Mouse (Mus musculus) heart, adult 11 months (tissue): ENCODE measurements around the gene Duxf3.
"Not testable (repeated sequence)": the region's sequence is repeated elsewhere in the genome, so short reads cannot be mapped to it uniquely, and the experiment has no call there.

Experiments
- DNase-seq: peaks from one replicate; pipeline ENCODE4 v3.0.0; 2022

The Duxf3 gene

DNA sequence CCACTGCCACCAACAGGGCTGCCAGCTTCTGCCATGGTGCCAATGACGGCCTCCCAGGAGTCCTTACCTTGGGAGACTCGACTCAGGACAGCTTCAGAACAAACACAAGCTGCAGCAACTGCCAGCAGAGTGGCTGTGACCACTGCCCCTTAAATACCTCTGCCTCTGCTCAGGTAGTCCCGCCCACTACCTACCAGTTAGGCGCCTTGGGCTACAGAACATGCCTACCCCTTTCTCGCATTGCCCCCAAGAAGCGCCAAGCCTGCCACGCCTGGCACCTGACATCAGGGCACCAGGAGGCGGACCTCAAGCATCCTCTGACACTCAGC, at the start of gene Duxf3:
Duxf3 (minus strand) TSS at position 35 of the 329 bp plus-strand sequence.
- not testable (repeated sequence) for DNase-seq

DNA sequence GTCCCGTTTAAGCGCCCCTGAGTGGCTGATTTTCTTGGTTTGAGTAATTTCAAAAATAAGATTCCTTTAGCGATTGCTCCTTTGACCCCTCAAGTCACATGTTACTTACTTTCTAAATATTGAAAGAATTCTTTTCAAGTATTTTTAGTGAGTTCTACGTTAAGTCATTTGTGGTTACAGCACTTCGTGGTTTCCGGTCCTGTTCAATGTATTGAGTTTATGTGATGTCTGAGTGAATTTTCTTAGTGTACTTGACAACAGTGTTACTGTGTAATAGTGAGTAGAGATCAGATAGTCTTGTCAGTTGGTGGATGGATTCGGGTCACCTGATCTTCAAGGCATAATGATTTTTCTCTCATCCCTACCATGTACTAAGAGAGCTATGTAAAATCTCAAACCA, 49.8 kb upstream of the Duxf3 start:
- no peak for DNase-seq

DNA sequence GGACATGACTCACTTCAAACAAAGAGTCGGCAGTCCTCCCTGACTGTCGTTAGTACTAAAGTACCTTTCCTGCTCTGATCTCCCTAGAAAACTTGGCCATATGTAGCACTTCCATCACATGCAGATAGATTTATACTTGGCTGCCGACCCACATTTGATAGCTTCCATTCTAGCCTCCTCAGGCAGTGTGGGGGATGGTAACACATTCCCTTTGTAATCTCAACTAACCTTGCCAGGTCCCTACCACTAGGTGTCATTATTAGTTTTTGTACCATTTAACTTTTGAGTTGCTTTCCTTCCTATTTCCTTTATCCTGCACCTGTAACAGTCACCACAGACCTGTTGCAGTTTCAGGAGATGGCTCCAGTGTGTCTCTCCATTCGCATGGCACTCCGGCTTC, 26.0 kb upstream of the Duxf3 start:
- no peak for DNase-seq

DNA sequence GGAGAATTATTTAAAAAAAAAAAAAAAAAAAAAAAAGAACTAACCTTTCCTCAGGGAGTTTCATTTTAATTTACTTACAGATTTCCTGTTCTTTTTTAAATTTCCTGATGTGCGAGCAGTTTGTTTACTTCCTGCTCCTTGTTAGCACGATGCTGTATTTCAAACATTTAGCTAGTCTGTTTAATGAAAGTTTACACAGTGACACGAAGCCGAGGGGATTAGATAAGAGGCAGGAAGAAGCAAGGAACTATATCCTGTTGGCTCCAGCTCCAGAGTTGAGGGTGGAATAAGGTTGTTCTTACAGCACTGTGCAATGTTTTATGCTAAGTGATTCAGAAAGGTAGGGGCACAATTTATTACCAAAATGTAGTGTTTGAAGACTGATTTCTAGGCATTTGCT, 23.5 kb upstream of the Duxf3 start:
- DNase-seq: no peak

DNA sequence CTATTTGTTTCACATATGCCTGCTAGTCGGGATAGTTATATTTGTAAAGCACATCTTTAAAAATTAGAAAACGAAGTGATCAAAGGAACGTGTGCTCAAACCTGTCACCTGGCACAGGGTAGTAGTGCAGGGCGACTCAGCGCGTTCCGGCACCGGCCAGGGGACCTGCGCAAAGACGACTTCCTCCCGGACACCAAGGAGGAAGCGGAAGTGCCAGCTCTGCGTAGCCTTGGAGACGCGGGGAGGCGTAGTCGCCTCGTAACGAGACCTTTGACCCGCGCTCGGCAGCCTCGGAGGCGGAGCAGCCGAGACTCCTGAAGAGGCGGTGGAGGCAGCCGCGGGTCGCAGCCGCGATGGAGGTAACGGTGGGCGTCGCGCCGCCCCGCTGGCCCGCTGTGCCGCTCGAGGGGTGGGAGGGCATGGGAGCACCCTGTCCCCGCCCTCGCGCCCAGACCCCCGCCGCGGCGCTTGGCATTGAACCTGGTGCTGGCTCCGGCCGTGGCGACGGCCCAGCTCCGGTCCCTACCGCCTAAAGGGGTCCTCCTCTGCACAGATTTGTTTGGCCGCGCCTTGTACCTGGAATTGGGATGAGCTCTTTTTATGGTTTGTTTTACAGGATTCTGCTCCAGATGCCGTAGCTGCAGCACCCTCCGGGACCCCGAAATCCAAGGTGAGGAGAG, 22.9 kb upstream of the Duxf3 start, which contains the start of gene Gcc2:
Gcc2 (plus strand) TSS at position 285 of the 680 bp plus-strand sequence.
- peak; percentile 99 for DNase-seq

DNA sequence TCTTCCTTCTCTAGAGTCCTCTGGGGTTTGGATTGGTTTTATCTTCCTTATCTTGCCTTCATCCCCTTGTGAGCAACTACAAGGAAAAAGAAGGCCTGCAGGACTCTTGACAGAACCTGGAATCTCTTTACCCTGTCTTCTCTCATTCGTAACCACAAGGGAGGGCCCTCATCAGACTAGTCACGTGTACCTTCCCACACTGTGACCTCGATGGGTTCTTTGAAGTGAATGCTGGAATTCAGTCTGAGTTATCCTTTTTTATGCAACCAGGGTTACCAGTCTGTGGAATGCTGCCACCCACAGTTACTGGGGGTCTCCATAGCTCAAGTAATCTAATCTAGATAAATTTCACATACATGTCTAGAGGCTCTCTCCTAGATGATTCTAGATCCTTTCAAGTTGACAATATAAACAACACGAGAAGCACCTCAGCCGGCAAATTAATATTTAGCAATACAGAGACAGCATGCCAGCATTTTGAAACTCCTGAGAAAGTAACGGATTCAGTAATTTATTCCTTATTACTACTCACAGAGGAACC, 22.2 kb upstream of the Duxf3 start:
- DNase-seq: no peak

DNA sequence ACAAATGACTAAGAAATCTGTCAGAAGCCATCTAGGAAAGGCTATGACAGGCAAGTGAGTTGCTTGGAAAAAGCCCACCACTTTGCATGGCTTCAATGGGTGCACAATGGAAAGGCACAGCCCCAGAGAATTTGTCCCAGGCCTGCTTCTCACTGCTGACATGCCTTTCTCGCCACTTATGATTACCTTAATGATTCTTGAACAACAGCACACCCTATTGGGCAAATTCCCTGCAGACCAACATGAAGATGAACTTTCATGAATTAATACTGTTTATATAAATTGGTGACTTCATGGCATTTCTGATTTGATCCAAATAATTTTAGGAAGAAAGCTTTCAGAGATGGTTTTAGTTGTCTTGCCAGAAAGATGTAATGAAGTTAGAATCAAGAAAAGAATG, 17.1 kb upstream of the Duxf3 start:
- no peak for DNase-seq

DNA sequence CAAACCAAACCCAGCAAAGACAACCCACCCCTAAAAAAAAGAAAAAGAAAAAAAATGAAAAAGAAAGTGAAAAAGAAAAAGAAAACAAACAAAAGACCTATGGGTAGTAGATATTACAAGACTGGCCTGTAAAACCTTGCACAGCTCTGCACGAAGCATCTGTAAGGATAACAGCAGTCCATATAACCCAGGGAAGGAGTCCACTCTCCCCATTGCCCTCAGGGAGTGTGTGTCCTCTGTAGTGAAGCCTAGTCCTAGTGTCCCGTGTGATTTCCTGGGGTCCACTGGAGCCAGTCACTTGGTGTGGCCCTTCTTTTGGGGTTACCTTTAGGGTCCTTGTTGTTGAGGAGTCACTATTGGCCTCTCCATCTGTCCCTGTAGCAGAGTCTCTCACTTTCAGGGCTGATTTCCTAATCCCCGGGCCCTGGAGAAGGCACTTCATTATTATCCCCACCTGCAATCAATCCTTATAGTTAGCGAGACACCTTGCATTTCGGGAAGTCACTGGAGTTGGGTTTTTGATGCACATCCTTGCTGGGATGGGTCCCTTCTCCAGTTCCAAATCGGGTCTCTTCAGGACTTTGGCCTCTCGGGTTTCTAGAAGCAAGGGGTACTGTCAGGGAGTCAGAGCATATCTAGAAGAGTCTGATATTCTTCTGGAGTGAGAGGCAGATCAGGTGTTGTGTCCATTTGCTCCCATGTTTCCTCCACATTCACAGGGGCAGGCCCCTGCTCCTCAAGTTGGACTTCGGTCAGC, 6.7 kb upstream of the Duxf3 start:
- peak; percentile 98 for DNase-seq

DNA sequence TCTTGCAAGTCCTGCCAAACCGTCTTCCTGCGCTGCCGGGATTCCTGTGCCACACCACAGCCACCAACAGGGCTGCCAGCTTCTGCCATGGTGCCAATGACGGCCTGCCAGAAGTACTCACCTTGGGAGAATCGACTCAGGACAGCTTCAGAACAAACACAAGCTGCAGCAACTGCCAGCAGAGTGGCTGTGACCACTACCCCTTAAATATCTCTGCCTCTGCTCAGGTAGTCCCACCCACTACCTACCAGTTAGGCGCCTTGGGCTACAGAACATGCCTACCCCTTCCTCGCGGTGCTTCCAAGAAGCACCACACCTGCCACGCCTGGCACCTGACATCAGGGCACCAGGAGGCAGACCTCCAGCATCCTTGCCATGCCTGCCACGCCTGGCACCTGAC, 4.1 kb upstream of the Duxf3 start, which contains the start of gene Gm4981:
Gm4981 (minus strand) TSS at position 89 of the 400 bp plus-strand sequence.
- peak; percentile 89 for DNase-seq

DNA sequence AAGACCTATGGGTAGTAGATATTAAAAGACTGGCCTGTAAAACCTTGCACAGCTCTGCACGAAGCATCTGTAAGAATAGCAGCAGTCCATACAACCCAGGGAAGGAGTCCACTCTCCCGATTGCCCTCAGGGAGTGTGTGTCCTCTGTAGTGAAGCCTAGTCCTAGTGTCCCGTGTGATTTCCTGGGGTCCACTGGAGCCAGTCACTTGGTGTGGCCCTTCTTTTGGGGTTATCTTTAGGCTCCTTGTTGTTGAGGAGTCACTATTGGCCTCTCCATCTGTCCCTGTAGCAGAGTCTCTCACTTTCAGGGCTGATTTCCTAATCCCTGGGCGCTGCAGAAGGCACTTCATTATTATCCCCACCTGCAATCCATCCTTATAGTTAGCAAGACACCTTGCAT, 2.5 kb upstream of the Duxf3 start:
- peak; percentile 97 for DNase-seq

DNA sequence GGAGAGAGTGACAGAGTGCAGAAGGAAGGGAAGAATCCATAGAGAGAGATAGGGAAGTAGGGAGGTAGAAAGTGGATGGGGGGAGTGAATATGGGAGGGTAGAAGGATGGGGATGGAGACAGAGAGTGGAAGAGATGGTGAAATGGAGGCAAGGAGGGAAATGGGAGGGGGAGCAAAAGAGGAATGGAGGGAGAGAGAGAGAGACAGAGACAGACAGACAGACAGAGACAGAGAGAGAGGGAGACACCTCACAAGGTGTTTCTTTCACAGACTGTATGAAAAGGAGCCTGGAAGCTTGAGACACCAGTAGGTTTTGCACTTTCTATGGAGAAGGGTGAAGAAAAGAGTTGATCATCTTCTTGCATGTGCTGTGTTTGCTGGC, 1.3 kb upstream of the Duxf3 start:
- DNase-seq: peak; percentile 92

DNA sequence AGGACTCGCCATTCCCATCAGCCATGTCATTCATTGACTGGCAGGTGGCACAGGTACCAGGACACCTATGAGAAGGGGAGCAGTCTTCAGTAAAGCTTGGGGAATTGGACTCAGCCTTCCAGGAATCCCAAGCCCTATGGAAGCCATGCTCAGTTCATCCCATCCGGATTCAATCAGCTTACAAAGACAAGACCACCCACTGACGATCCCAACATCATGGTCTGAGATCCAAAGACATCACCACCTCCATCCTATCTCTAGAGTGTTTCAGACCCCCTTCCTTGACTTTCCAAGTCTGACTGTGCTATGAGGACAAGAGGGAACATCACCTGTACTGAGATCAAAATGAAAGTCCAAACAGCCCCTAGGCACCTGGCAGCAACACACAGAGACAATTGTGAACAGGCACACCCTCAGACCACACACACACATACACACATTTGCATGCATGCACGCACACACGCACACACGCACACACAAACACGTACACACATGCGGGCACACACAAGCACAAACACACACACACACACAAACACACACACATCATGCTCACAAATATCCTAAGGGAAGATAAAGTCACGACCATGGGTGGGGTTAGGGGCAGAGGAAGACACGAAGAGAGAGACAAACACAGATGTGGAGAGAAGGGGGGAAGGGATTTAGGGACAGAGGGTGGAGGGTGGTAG, 722 bp upstream of the Duxf3 start:
- peak; percentile 97 for DNase-seq

DNA sequence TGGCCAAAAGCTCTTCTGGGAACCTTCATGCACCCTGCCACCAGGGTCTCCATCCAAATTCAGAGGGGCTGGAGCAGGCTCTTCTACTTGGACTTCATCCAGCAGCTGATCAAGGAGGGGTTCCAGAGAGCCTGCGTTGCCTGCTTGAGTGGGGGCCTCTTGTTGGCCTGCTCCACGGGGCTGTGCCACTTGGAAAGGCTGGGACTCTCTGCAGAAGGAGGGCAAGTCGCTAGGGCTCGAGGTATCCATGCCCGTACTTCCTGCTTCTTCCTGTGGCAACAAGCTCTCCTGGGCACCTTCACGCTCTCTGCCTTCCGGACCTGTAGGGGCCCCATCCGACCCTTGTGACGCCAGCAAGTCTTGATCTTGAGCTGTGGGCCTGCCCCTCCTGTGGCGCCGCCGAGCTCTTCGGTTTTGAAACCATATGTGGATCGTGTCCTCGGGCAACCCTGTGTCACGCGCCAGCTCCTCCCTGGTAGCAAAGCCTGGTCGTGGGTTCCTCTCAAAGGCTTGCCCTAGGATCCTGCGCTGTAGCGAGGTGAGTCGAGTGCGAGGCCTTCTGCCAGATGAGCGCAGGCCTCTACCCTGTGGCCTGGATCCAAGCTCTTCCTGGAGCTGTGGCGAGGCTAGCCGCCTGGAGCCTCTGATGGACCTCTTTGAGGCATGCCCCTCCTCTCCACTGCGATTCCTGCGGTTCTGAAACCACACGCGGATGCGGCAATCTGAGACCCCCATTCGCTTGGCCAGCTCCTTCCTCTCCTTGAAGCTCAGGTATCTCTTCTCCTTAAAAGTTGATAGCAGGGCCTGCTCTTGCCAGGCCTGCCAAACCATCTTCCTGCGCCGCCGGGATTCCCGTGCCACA, 465 bp downstream of the Duxf3 start:
- DNase-seq: peak; percentile 99

DNA sequence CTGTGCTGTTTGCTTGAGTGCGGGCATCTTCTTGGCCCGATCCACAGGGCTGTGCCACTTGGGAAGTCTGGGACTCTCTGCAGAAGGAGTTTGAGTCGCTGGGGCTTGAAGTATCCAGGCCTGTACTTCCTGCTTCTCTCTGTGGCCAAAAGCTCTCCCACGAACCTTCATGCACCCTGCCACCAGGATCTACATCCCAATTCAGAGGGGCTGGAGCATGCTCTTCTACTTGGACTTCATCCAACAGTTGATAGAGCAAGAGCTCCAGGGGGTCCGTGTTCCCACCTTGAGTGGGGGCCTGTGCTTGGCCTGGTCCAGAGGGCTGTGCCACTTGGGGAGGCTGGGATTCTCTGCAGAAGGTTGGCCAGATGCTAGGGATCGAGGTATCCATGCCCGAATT, 1.4 kb downstream of the Duxf3 start:
- DNase-seq: peak; percentile 98

DNA sequence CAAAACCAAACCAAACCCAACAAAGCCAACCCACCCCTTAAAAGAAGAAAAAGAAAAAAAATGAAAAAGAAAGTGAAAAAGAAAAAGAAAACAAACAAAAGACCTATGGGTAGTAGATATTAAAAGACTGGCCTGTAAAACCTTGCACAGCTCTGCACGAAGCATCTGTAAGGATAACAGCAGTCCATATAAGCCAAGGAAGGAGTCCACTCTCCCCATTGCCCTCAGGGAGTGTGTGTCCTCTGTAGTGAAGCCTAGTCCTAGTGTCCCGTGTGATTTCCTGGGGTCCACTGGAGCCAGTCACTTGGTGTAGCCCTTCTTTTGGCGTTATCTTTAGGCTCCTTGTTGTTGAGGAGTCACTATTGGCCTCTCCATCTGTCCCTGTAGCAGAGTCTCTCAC, 2.5 kb downstream of the Duxf3 start:
- DNase-seq: peak; percentile 96

DNA sequence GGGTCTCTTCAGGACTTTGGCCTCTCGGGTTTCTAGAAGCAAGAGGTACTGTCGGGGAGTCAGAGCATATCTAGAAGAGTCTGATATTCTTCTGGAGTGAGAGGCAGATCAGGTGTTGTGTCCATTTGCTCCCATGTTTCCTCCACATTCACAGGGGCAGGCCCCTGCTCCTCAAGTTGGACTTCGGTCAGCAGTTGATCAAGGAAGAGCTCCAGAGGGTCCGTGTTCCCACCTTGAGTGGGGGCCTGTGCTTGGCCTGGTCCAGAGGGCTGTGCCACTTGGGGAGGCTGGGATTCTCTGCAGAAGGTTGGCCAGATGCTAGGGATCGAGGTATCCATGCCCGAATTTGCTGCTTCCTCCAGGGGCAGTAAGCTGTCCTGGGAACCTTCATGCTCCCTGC, 4.7 kb downstream of the Duxf3 start:
- DNase-seq: peak; percentile 98

DNA sequence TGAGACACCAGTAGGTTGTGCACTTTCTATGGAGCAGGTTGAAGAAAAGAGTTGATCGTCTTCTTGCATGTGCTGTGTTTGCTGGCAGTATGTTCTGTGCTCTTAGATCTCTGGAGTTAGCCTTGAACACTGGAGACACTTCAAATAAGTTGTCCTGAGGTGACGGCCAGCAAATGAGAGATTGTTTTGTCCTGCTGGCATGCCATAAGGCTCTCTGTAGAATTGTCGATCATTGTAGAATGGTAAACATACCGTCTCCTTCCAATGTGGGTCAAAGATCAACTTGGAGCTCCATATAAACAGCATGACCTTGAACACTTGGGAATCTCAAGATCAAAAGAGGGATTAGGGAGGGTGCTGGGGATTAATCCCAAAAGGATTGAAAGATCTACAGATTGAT, 6.1 kb downstream of the Duxf3 start:
- DNase-seq: peak; percentile 91

DNA sequence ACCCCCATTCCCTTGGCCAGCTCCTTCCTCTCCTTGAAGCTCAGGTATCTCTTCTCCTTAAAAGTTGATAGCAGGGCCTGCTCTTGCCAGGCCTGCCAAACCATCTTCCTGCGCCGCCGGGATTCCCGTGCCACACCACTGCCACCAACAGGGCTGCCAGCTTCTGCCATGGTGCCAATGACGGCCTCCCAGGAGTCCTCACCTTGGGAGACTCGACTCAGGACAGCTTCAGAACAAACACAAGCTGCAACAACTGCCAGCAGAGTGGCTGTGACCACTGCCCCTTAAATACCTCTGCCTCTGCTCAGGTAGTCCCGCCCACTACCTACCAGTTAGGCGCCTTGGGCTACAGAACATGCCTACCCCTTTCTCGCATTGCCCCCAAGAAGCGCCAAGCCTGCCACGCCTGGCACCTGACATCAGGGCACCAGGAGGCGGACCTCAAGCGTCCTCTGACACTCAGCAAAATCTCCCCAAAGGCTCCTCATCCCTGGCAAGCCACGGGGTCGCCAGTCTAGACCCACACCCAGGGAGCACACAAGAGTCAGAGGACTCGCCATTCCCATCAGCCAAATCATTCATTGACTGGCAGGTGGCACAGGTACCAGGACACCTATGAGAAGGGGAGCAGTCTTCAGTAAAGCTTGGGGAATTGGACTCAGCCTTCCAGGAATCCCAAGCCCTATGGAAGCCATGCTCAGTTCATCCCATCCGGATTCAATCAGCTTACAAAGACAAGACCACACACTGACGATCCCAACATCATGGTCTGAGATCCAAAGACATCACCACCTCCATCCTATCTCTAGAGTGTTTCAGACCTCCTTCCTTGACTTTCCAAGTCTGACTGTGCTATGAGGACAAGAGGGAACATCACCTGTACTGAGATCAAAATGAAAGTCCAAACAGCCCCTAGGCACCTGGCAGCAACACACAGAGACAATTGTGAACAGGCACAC, 7.4 kb downstream of the Duxf3 start, which contains the start of gene AW822073:
AW822073 (minus strand) TSS at position 104 of the 959 bp plus-strand sequence.
- DNase-seq: peak; percentile 97

DNA sequence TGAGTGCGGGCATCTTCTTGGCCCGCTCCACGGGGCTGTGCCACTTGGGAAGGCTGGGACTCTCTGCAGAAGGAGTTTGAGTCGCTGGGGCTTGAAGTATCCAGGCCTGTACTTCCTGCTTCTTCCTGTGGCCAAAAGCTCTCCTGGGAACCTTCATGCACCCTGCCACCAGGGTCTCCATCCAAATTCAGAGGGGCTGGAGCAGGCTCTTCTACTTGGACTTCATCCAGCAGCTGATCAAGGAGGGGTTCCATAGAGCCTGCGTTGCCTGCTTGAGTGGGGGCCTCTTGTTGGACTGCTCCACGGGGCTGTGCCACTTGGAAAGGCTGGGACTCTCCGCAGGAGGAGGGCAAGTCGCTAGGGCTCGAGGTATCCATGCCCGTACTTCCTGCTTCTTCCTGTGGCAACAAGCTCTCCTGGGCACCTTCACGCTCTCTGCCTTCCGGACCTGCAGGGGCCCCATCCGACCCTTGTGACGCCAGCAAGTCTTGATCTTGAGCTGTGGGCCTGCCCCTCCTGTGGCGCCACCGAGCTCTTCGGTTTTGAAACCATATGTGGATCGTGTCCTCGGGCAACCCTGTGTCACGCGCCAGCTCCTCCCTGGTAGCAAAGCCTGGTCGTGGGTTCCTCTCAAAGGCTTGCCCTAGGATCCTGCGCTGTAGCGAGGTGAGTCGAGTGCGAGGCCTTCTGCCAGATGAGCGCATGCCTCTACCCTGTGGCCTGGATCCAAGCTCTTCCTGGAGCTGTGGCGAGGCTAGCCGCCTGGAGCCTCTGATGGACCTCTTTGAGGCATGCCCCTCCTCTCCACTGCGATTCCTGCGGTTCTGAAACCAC, 8.3 kb downstream of the Duxf3 start:
- peak; percentile 99 for DNase-seq

DNA sequence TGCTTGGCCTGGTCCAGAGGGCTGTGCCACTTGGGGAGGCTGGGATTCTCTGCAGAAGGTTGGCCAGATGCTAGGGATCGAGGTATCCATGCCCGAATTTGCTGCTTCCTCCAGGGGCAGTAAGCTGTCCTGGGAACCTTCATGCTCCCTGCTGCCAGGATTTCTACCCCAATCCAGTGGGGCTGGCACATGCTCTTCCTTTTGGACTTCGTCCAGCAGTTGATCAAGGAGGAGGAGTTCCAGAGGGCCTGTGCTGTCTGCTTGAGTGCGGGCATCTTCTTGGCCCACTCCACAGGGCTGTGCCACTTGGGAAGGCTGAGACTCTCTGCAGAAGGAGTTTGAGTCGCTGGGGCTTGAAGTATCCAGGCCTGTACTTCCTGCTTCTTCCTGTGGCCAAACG, 9.3 kb downstream of the Duxf3 start:
- DNase-seq: peak; percentile 93
